Mouse (Mus musculus) frontal cortex, adult 2 months (tissue): ENCODE measurements around the gene C87436. TPM values are rescaled to one million over a fixed set of nuclear protein-coding genes. Genes with fewer than 3 reads are reported as not detected.

ENCODE experiments used
- DNase-seq, 2 experiments: peaks; one replicate each; pipeline ENCODE4 v3.0.0; 2022; ENCODE audit warnings: low spot score in 1 of 2; ENCODE audit errors: extremely low spot score in 1 of 2
- polyA plus RNA-seq: library from polyadenylated mRNA; depleted of rRNA; stranded (reverse); fragments of >200 nt; gene quantifications from 2 replicates; pipeline ENCODE4 v1.2.3, GENCODE M21; 2012

Gene C87436
- polyA plus RNA-seq, 1 experiment = 19.1 TPM

DNA sequence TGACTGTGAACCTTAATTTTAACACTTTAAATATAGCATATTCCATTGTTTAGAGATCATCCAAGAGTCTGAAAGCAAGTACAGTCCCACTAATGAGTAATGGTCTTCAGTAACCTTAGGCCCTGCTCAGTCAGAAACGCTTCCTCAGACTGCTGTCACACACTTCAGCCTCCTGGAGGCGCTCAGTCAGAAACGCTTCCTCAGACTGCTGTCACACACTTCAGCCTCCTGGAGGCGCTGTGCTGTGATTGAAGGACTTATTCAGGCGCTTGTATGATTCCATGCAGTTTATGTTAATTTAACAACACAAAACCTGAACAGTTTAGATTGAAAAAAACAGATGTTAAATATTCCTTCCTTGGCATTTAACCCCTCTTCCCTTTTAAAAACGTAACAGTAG lies 17.7 kb upstream of the C87436 start:
- no peak for DNase-seq

DNA sequence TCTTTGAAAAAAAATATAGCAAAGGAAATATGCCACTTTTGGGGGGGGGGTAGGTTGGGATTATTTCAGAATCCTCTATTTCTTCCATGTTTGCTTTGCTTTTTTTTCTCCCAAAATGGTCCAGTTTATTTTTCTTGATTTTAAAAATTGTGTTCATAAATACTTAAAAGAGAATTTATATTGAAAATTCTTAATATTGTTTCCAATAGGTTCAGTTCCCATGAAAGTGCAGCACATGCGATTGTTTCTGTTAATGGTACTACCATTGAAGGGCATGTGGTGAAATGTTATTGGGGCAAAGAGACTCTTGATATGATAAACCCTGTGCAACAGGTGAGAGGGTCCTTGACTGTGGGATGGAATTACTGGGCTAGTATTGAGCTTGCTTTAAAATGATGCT lies 11.8 kb upstream of the C87436 start, which contains the start of gene Gm44790:
TSS of gene Gm44790 (plus strand) at position 301 of the 400 bp plus-strand sequence.
- DNase-seq = no peak

GRCm38 (mm10) chr6:86431531-86431930 lies 6.6 kb upstream of the C87436 start:
- no peak for DNase-seq

DNA sequence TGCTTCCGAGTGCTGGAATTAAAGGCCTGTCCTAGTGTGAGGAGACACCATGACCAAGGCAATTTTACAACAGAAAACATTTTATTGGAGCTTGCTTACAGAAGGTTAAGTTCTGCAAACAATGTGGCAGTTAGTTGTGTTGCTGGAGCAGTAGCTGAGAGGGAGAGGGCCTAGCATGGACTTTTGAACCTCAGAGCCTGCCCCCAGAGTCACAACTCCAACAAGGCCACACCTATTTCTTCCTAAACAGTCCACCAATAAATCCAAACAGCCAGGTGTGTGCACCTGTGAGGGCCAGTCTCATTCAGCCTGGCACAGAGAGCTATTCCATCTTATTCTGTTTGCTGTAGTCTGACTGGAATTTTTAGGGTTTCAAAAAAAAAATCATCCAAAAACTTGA lies 4.5 kb upstream of the C87436 start:
- DNase-seq = no peak

DNA sequence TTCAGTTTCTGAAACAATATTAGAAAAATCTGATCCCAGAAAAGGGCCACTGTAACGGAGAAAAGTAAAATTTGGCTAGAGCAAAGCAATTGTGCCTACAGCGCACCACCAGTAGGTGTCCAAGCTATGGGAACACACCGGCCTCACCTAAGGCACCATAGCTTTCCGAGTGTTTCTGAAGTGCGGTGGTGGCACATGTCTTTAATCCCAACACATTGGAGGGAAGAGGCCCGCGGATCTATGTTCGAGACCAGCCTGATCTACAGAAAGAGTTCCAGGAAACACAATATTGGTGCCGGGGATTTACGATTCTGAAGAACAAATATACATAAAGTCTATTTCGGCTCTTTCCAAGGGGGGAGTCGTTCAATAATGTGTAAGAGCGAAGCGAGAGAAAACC lies 463 bp upstream of the C87436 start:
- DNase-seq = peak; percentile 28 to 49

DNA sequence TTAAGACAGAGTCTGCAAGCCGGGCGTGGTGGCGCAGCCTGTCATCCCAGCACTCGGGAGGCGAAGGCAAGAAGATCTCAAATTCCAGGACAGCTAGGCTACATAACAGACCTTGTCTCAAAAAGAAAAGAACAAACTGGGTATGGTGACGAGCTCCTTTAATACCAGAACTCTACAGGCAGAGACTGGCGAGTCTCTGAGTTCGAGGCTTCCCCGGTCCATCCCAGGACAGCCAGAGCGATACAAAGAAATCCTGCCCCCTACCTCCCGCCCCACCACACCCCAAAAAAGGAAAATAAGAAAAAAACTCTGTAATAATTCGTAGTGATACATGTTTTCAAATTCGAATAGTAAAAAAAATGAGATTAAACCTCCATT lies 934 bp downstream of the C87436 start:
- DNase-seq = no peak

DNA sequence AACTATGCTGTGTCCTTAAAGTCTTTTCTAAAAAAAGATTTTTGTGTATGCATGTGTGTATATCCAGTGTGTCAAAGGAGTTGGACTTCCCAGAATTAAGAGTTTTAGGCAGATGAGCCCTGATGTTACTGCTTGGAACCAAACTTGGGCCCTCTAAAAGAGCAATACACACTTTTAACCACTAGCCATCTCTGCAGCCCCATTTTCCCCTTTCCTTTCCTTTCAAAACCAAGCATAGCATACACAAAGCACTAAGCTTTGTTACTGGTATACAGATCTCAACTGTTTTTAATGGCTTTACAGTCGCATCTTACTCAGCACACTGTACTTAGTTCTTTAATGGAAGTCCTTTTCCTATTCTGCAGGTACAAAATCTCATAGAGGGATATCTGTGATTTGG lies 1.4 kb downstream of the C87436 start:
- DNase-seq = no peak

- DNase-seq = no peak
These were observed 3.4 kb downstream of the C87436 start for GRCm38 (mm10) chr6:86441571-86441970.

DNA sequence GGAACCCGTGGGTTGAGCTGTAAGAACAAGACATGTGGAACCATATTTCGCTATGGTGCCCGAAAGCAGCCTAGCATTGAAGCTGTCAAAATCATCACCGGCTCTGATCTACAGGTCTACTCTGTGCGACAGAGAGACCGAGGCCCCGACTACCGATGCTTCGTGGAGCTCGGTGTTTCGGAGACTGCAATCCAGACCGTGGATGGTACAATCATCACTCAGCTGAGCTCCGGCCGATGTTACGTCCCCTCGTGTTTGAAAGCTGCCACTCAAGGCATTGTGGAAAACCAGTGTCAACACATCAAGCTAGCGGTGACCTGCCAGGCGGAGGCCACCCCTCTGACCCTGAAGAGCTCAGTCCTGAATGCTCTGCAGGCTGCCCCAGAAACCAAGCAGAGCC lies 7.4 kb downstream of the C87436 start:
- DNase-seq = no peak

GRCm38 (mm10) chr6:86446927-86447568 lies 8.9 kb downstream of the C87436 start:
- DNase-seq = no peak

GRCm38 (mm10) chr6:86456727-86457126 lies 18.6 kb downstream of the C87436 start:
- no peak for DNase-seq

DNA sequence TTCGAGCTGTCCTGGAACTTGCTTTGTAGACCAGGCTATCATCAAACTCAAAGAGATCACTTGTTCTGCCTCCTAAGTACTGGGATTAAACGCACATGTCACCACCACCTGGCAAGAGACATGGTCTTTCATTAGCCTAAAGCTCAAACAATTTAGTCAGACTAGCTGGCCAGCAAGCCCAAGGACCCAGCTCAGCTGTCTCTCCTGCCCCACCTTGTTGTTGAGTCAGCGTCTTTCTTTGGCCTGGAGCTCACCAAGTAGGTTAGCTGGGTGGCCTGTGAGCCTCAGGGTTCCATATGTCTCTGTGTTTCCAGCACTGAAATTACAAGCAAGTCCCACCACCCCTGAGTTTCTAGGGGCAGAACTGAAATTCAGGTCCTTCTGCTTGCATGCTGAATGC lies 24.9 kb downstream of the C87436 start:
- no peak for DNase-seq

GRCm38 (mm10) chr6:86471317-86471716 lies 33.1 kb downstream of the C87436 start:
- no peak for DNase-seq

GRCm38 (mm10) chr6:86471760-86472099 lies 33.6 kb downstream of the C87436 start:
- no peak for DNase-seq

- peak; percentile 99 to 100 for DNase-seq
These were observed 34.2 kb downstream of the C87436 start for GRCm38 (mm10) chr6:86472100-86472955.

DNA sequence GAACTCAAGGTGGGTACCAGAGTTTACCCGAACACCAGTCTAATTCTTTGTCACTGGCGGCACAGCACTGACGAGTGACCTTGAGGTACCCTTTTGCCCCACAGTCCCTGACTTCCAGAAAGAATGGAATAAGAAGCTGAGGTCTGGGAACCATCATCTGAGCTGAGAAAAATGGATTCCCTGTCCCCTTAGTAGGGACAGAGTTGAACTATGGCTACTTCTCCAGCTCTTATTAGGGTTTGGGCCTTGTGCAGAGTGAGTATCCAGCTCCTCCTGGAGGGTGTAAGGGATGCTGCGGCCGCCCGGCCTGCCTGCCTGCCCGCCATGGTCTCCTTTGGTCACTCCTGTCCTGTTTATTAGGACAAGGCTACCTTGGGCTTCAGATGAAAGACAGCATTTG lies 34.9 kb downstream of the C87436 start:
- DNase-seq = no peak

DNA sequence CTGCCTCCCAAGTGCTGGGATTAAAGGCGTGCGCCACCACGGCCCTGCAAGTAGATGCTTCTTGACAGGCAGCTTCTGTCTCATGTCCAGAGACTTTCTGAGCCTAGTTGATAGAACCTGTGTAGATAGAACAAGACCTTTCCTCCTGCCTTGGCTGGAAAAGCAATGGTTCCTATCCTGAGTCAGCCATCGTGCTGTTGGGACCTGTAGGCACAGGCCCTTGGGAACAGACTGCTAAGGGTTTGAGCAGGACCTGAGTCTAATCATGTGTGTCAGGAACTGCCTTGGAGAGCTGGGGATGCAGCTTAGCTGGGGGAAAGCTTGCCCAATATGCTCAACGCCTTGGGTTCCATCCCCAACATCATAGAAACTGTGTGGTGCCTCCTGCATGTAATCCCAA lies 35.9 kb downstream of the C87436 start:
- no peak for DNase-seq

DNA sequence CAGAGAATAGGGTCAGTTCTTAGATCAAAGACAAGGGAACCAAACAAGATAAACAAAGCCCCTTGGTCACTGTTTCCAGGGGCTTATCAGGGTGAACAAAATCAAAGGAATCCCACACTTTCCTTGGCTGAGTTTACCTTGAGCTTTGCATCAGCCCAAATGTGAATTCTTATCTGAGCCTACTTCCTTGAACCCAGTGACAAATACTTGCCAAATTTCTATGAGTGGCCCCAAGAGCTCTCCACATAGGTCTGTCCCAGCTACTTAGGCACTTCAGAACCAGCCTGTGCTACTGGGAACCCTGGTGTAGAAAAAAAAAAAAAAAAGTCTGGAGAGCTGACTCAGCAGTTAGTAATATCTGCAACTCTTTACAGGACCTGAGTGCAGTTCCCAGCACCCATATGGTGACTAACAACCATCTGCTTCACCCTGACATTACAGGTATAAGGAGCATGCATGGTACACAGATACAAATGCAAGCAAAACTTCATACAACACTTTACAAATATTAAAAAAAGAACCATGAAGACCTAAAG lies 36.5 kb downstream of the C87436 start:
- DNase-seq = no peak

- DNase-seq = no peak
These were observed 37.4 kb downstream of the C87436 start for GRCm38 (mm10) chr6:86475462-86476167.

DNA sequence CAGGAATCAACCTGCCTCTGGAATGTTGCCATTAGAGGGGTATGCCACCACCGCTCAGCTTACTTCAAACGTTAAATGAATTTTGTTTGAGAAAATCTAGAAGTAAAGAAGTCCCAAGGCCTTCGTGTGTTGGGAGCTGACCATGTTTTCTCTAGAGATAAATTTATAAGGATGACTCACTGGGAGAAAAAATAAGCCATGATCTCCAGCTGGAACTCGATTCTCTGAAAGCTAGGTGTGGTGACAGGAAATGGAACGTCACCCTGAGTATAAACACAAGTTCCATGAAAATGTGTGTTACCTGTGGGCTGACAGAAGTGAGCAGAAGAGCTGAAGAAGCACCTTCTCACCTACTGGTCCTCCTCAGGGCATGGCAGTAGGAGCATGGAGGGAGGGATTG lies 38.8 kb downstream of the C87436 start:
- no peak for DNase-seq

- no peak for DNase-seq
These were observed 41.1 kb downstream of the C87436 start for GRCm38 (mm10) chr6:86479311-86479710.
